Mouse (Mus musculus) MEL (cell line): ENCODE data around the gene Fyb. TPM values are rescaled to one million over a fixed set of nuclear protein-coding genes. Genes with fewer than 3 reads are reported as not detected.

Source experiments
- DNase-seq: peaks from one replicate; pipeline ENCODE4 v3.0.0; 2011; ENCODE audit warnings: low read depth, low spot score
- H3K27ac ChIP-seq: 2 replicates; pipeline ENCODE4 v1.5.1; 2012; ENCODE audit warnings: low read depth, mild to moderate bottlenecking, control low read depth, low read length, moderate library complexity; ENCODE audit not compliant: control insufficient read depth
- H3K27me3 ChIP-seq, 2 experiments: fragments of 150-350 bp in 1 of 2; sonication (generic) in 1 of 2; 2 replicates each; pipeline ENCODE4 v1.6.1; 2012; ENCODE audit warnings: low read length in 2 of 2, mild to moderate bottlenecking in 2 of 2, improper control_type of control experiment in 1 of 2, moderate library complexity in 1 of 2; ENCODE audit not compliant: insufficient read depth in 2 of 2, control insufficient read depth in 1 of 2
- H3K36me3 ChIP-seq, 2 experiments: 2 replicates each; pipeline ENCODE4 v1.6.1; 2012 to 2014; ENCODE audit warnings: low read length in 2 of 2, improper control_type of control experiment in 1 of 2, inconsistent platforms in 1 of 2, mild to moderate bottlenecking in 1 of 2; ENCODE audit not compliant: insufficient read depth in 2 of 2, control insufficient read depth in 1 of 2
- H3K4me1 ChIP-seq, 2 experiments: fragments of 150-350 bp in 1 of 2; sonication (generic) in 1 of 2; 2 replicates each; pipeline ENCODE4 v1.6.1; 2012; ENCODE audit warnings: low read length in 2 of 2, improper control_type of control experiment in 1 of 2, mild to moderate bottlenecking in 1 of 2; ENCODE audit not compliant: insufficient read depth in 2 of 2, control insufficient read depth in 1 of 2
- H3K4me3 ChIP-seq, 2 experiments: fragments of 150-350 bp in 1 of 2; sonication (generic) in 1 of 2; 2 replicates each; pipeline ENCODE4 v1.5.1; 2012; ENCODE audit warnings: low read depth in 2 of 2, low read length in 2 of 2, mild to moderate bottlenecking in 2 of 2, moderate library complexity in 2 of 2, control low read depth in 1 of 2, improper control_type of control experiment in 1 of 2; ENCODE audit not compliant: control insufficient read depth in 1 of 2, insufficient read depth in 1 of 2
- H3K79me2 ChIP-seq: 2 replicates; pipeline ENCODE4 v1.6.1; 2012; ENCODE audit warnings: mild to moderate bottlenecking, low read length, moderate library complexity; ENCODE audit not compliant: control insufficient read depth, poor library complexity, insufficient read depth
- H3K9ac ChIP-seq: 2 replicates; pipeline ENCODE4 v1.6.1; 2012; ENCODE audit warnings: low read depth, mild to moderate bottlenecking, control low read depth, low read length, moderate library complexity; ENCODE audit not compliant: control insufficient read depth, poor library complexity, severe bottlenecking
- H3K9me3 ChIP-seq: fragments of 150-350 bp; sonication (generic); replicated peaks from 2 replicates; pipeline ENCODE4 v1.6.1; 2012; ENCODE audit warnings: mild to moderate bottlenecking, low read length, improper control_type of control experiment, moderate library complexity; ENCODE audit not compliant: insufficient read depth
- CHD2 ChIP-seq: IDR thresholded peaks from 2 replicates; pipeline ENCODE4 v1.6.1; 2011; ENCODE audit warnings: low read length, improper control_type of control experiment
- CTCF ChIP-seq, 3 experiments: IDR thresholded peaks in 2 of 3; conservative IDR thresholded peaks in 1 of 3; 2 replicates each; pipeline ENCODE4 v1.5.1; 2011 to 2012; ENCODE audit warnings: low read length in 3 of 3, low read depth in 2 of 3, mild to moderate bottlenecking in 2 of 3, improper control_type of control experiment in 1 of 3, inconsistent platforms in 1 of 3, mixed read lengths in 1 of 3, moderate library complexity in 1 of 3; ENCODE audit not compliant: control insufficient read depth in 1 of 3, insufficient read depth in 1 of 3, poor library complexity in 1 of 3, severe bottlenecking in 1 of 3
- E2F4 ChIP-seq: IDR thresholded peaks from 2 replicates; pipeline ENCODE4 v1.6.1; 2011; ENCODE audit warnings: low read depth, low read length, improper control_type of control experiment, borderline replicate concordance
- ELF1 ChIP-seq: IDR thresholded peaks from 2 replicates; pipeline ENCODE4 v1.6.1; 2014; ENCODE audit warnings: low read depth, mild to moderate bottlenecking, inconsistent platforms, low read length, improper control_type of control experiment, moderate library complexity
- EP300 ChIP-seq, 2 experiments: IDR thresholded peaks; 2 replicates each; pipeline ENCODE4 v1.6.1; 2011; ENCODE audit warnings: improper control_type of control experiment in 2 of 2, low read length in 2 of 2, low read depth in 1 of 2, mild to moderate bottlenecking in 1 of 2
- ETS1 ChIP-seq: IDR thresholded peaks from 2 replicates; pipeline ENCODE4 v1.6.1; 2012; ENCODE audit warnings: low read depth, mild to moderate bottlenecking, inconsistent platforms, low read length, improper control_type of control experiment, moderate library complexity
- GATA1 ChIP-seq: IDR thresholded peaks from 2 replicates; pipeline ENCODE4 v1.6.1; 2011; ENCODE audit warnings: low read depth, low read length, improper control_type of control experiment
- HCFC1 ChIP-seq: IDR thresholded peaks from 2 replicates; pipeline ENCODE4 v1.6.1; 2012; ENCODE audit warnings: low read depth, mild to moderate bottlenecking, inconsistent platforms, low read length, improper control_type of control experiment, moderate library complexity
- JUND ChIP-seq: IDR thresholded peaks from 2 replicates; pipeline ENCODE4 v1.6.1; 2011; ENCODE audit warnings: low read depth, mild to moderate bottlenecking, improper control_type of control experiment, low read length
- KAT2A ChIP-seq: conservative IDR thresholded peaks from 2 replicates; pipeline ENCODE4 v1.6.1; 2012; ENCODE audit warnings: low read depth, low read length, improper control_type of control experiment, inconsistent platforms
- MAFK ChIP-seq: IDR thresholded peaks from 2 replicates; pipeline ENCODE4 v1.6.1; 2011; ENCODE audit warnings: low read depth, mild to moderate bottlenecking, low read length, improper control_type of control experiment, borderline replicate concordance
- MAX ChIP-seq: IDR thresholded peaks from 2 replicates; pipeline ENCODE4 v1.6.1; 2011; ENCODE audit warnings: low read length, improper control_type of control experiment
- MAZ ChIP-seq: IDR thresholded peaks from 2 replicates; pipeline ENCODE4 v1.6.1; 2012; ENCODE audit warnings: low read depth, mild to moderate bottlenecking, inconsistent platforms, low read length, improper control_type of control experiment
- MEF2A ChIP-seq: IDR thresholded peaks from 2 replicates; pipeline ENCODE4 v1.6.1; 2014; ENCODE audit warnings: low read depth, mild to moderate bottlenecking, inconsistent platforms, low read length, improper control_type of control experiment; ENCODE audit not compliant: poor library complexity, insufficient replicate concordance, severe bottlenecking; ENCODE audit errors: extremely low read depth
- MXI1 ChIP-seq: IDR thresholded peaks from 2 replicates; pipeline ENCODE4 v1.6.1; 2011; ENCODE audit warnings: mild to moderate bottlenecking, low read depth, low read length, improper control_type of control experiment
- MYC ChIP-seq: IDR thresholded peaks from 2 replicates; pipeline ENCODE4 v1.6.1; 2011; ENCODE audit warnings: low read depth, mild to moderate bottlenecking, low read length, improper control_type of control experiment, moderate library complexity
- NELFE ChIP-seq: IDR thresholded peaks from 2 replicates; pipeline ENCODE4 v1.6.1; 2011; ENCODE audit warnings: low read depth, low read length, improper control_type of control experiment
- NRF1 ChIP-seq: IDR thresholded peaks from 2 replicates; pipeline ENCODE4 v1.6.1; 2014; ENCODE audit warnings: low read depth, mild to moderate bottlenecking, inconsistent platforms, low read length, improper control_type of control experiment, moderate library complexity; ENCODE audit not compliant: poor library complexity, insufficient read depth, severe bottlenecking
- POLR2A ChIP-seq, 2 experiments: IDR thresholded peaks; 2 replicates each; pipeline ENCODE4 v1.6.1; 2011 to 2012; ENCODE audit warnings: low read length in 2 of 2, mild to moderate bottlenecking in 2 of 2, control low read depth in 1 of 2, improper control_type of control experiment in 1 of 2, low read depth in 1 of 2, moderate library complexity in 1 of 2; ENCODE audit not compliant: control insufficient read depth in 1 of 2, insufficient read depth in 1 of 2, poor library complexity in 1 of 2
- POLR2AphosphoS5 ChIP-seq: IDR thresholded peaks from 2 replicates; pipeline ENCODE4 v1.6.1; 2012; ENCODE audit warnings: low read depth, borderline replicate concordance, mild to moderate bottlenecking, inconsistent platforms, low read length, moderate library complexity, mixed read lengths
- SIN3A ChIP-seq: IDR thresholded peaks from 2 replicates; pipeline ENCODE4 v1.6.1; 2012; ENCODE audit warnings: low read length, improper control_type of control experiment, inconsistent platforms
- SMC3 ChIP-seq: IDR thresholded peaks from 2 replicates; pipeline ENCODE4 v1.6.1; 2011; ENCODE audit warnings: low read depth, low read length, improper control_type of control experiment
- TAL1 ChIP-seq: IDR thresholded peaks from 2 replicates; pipeline ENCODE4 v1.6.1; 2012; ENCODE audit warnings: mild to moderate bottlenecking, inconsistent platforms, low read length, moderate library complexity, mixed read lengths
- TBP ChIP-seq: IDR thresholded peaks from 2 replicates; pipeline ENCODE4 v1.8.0; 2011; ENCODE audit warnings: low read depth, low read length, improper control_type of control experiment
- TCF12 ChIP-seq: IDR thresholded peaks from 2 replicates; pipeline ENCODE4 v1.6.1; 2014; ENCODE audit warnings: low read depth, mild to moderate bottlenecking, inconsistent platforms, low read length, improper control_type of control experiment, moderate library complexity
- UBTF ChIP-seq: IDR thresholded peaks from 2 replicates; pipeline ENCODE4 v1.6.1; 2012; ENCODE audit warnings: low read depth, mild to moderate bottlenecking, inconsistent platforms, low read length, improper control_type of control experiment, moderate library complexity, borderline replicate concordance; ENCODE audit not compliant: insufficient read depth
- USF1 ChIP-seq: IDR thresholded peaks from 2 replicates; pipeline ENCODE4 v1.6.1; 2014; ENCODE audit warnings: low read depth, mild to moderate bottlenecking, inconsistent platforms, low read length, improper control_type of control experiment, moderate library complexity
- USF2 ChIP-seq, 2 experiments: IDR thresholded peaks; 2 replicates each; pipeline ENCODE4 v1.6.1; 2011 to 2012; ENCODE audit warnings: improper control_type of control experiment in 2 of 2, low read length in 2 of 2, borderline replicate concordance in 1 of 2, inconsistent platforms in 1 of 2, low read depth in 1 of 2, mild to moderate bottlenecking in 1 of 2; ENCODE audit not compliant: insufficient read depth in 1 of 2
- ZC3H11A ChIP-seq: IDR thresholded peaks from 2 replicates; pipeline ENCODE4 v1.6.1; 2012; ENCODE audit warnings: low read depth, mild to moderate bottlenecking, inconsistent platforms, low read length, improper control_type of control experiment
- ZKSCAN1 ChIP-seq: IDR thresholded peaks from 2 replicates; pipeline ENCODE4 v1.6.1; 2012; ENCODE audit warnings: low read depth, mild to moderate bottlenecking, inconsistent platforms, low read length, improper control_type of control experiment, moderate library complexity
- ZMIZ1 ChIP-seq: IDR thresholded peaks from 2 replicates; pipeline ENCODE4 v1.6.1; 2012; ENCODE audit warnings: low read depth, mild to moderate bottlenecking, inconsistent platforms, low read length, improper control_type of control experiment, moderate library complexity
- polyA plus RNA-seq, 2 experiments: library from polyadenylated mRNA; stranded (reverse) in 1 of 2; unstranded in 1 of 2; fragments of >175 nt in 1 of 2; fragments of >200 nt in 1 of 2; gene quantifications; 2 replicates each; pipeline versions ENCODE4 v1.2.1 to v1.2.4; 2012; ENCODE audit warnings: low replicate concordance in 2 of 2, low read depth in 1 of 2; ENCODE audit not compliant: insufficient read length in 2 of 2, insufficient read depth in 1 of 2, missing spikeins in 1 of 2
- total RNA-seq: library from RNA; depleted of rRNA; stranded (reverse); fragments of 300-350 nt; gene quantifications from 2 replicates; pipeline ENCODE4 v1.2.3, GENCODE M21; 2012

Fyb gene
- total and polyA plus RNA-seq, 3 experiments = 175 to 208 TPM; not detected in 1

- peak in 1 of 2 experiments; percentile 43; a peak in 1 of 4 replicates for TF ChIP-seq EP300 (IDR thresholded peaks at IDR 0.05; ENCODE audit: low read depth in 1 of 2, low read length in 2 of 2)
- TF ChIP-seq MYC = no peak
- peak; percentile 44; the same call in 1 of the 2 replicates for TF ChIP-seq ETS1
- peak; percentile 34; the same call in 1 of the 2 replicates for TF ChIP-seq GATA1
- no peak for TF ChIP-seq TBP
- TF ChIP-seq HCFC1 = no peak
- TF ChIP-seq POLR2A (IDR thresholded peaks at IDR 0.05; ENCODE audit: control insufficient read depth in 1 of 2, insufficient read depth in 1 of 2, low read depth in 1 of 2, low read length in 2 of 2, poor library complexity in 1 of 2) = no peak
- no peak; the same call in 1 of the 2 replicates for TF ChIP-seq JUND
- TF ChIP-seq ZMIZ1 = no peak
- no peak for TF ChIP-seq ELF1
- peak; percentile 72 for TF ChIP-seq SMC3
- peak; percentile 38 for TF ChIP-seq ZC3H11A
- TF ChIP-seq E2F4 = no peak
- no peak for TF ChIP-seq ZKSCAN1
- no peak; the same call in none of the 2 replicates for TF ChIP-seq SIN3A
- TF ChIP-seq MAX = no peak
- TF ChIP-seq USF2 (IDR thresholded peaks at IDR 0.05; ENCODE audit: borderline replicate concordance in 1 of 2, insufficient read depth in 1 of 2, low read depth in 1 of 2, low read length in 2 of 2) = no peak
- no peak for TF ChIP-seq POLR2AphosphoS5
- no peak for TF ChIP-seq NRF1
- no peak for TF ChIP-seq UBTF
- TF ChIP-seq TAL1 = no peak
- TF ChIP-seq, all 39 proteins: peak for 7
Observed at GRCm38 (mm10) chr15:6622512-6622911, 99.9 kb downstream of the Fyb start (continued).

GRCm38 (mm10) chr15:6623529-6624228, 101.0 kb downstream of the Fyb start:
- H3K4me3 ChIP-seq = peak overlapping the region; percentile 2 to 12; a peak in 2 of 4 replicates
- H3K4me1 ChIP-seq = peaks cover 11 to 35% of the 10 kb centered on the region in 2 experiments
- H3K27ac ChIP-seq = peak overlapping the region; percentile 86
- peaks cover 0 to 46% of the 10 kb centered on the region in 2 experiments; a peak in 2 of 4 replicates for H3K36me3 ChIP-seq
- peak; percentile 89 for DNase-seq
- H3K9ac ChIP-seq = peak overlapping the region; percentile 6; the same call in 1 of the 2 replicates
- no peaks in the 10 kb centered on the region for H3K27me3 ChIP-seq
- no peaks in the 10 kb centered on the region for H3K9me3 ChIP-seq
- H3K79me2 ChIP-seq = no peaks in the 10 kb centered on the region
- TF ChIP-seq TBP (no peak; the same call in 1 of the 2 replicates), TCF12 (peak; percentile 82), TAL1 (no peak), SIN3A (peak; percentile 68; the same call in 1 of the 2 replicates), MAFK (no peak), UBTF (no peak), NELFE (no peak), MEF2A (peak; percentile 86; the same call in 1 of the 2 replicates), CTCF (IDR thresholded peaks at IDR 0.05 in 2 of 3, conservative IDR thresholded peaks at IDR 0.05 in 1 of 3; ENCODE audit: control insufficient read depth in 1 of 3, insufficient read depth in 1 of 3, low read depth in 2 of 3, low read length in 3 of 3, poor library complexity in 1 of 3, severe bottlenecking in 1 of 3) (no peak), ZKSCAN1 (no peak), CHD2 (no peak), JUND (no peak), MXI1 (no peak; the same call in 1 of the 2 replicates), MAX (no peak; the same call in 1 of the 2 replicates), KAT2A (no peak), ETS1 (peak; percentile 85), USF1 (no peak), NRF1 (no peak), ZC3H11A (peak; percentile 12; the same call in 1 of the 2 replicates), GATA1 (peak; percentile 90), MAZ (0 out of 2 replicates have a peak, but pooled peaks have one; percentile 44)
